Mouse (Mus musculus) neural tube, embryonic 14.5 days (tissue): Measurements from ENCODE around the gene March9. TPM values are rescaled to one million over a fixed set of nuclear protein-coding genes. Genes with fewer than 3 reads are reported as not detected.

Experiments
- ATAC-seq: fragments of 200-750 bp; cut with Nextera tagmentation; 2 replicates; pipeline ENCODE4 v1.8.0; 2017; ENCODE audit warnings: low read depth, mild to moderate bottlenecking, moderate TSS enrichment, moderate library complexity
- H3K27ac ChIP-seq: fragments of 300-500 bp; sonication (generic); 2 replicates; pipeline ENCODE4 v1.5.1; 2014; ENCODE audit warnings: low read depth, mild to moderate bottlenecking, control low read depth, low read length, moderate library complexity, mixed read lengths
- H3K27me3 ChIP-seq: fragments of 300-500 bp; sonication (generic); 2 replicates; pipeline ENCODE4 v1.6.1; 2014; ENCODE audit warnings: low read length; ENCODE audit not compliant: control insufficient read depth, insufficient read depth
- H3K36me3 ChIP-seq: fragments of 300-500 bp; sonication (generic); 2 replicates; pipeline ENCODE4 v1.6.1; 2014; ENCODE audit warnings: low read length, mixed read lengths; ENCODE audit not compliant: control insufficient read depth, insufficient read depth
- H3K4me1 ChIP-seq: fragments of 300-500 bp; sonication (generic); 2 replicates; pipeline ENCODE4 v1.6.1; 2014; ENCODE audit warnings: low read length; ENCODE audit not compliant: control insufficient read depth, insufficient read depth
- H3K4me2 ChIP-seq: fragments of 300-500 bp; sonication (generic); 2 replicates; pipeline ENCODE4 v1.6.1; 2014; ENCODE audit warnings: mild to moderate bottlenecking, low read depth, low read length, control low read depth
- H3K4me3 ChIP-seq: fragments of 300-500 bp; sonication (generic); 2 replicates; pipeline ENCODE4 v1.5.1; 2014; ENCODE audit warnings: low read depth, low read length, control low read depth, mixed read lengths
- H3K9ac ChIP-seq: fragments of 300-500 bp; sonication (generic); replicated peaks from 2 replicates; pipeline ENCODE4 v1.6.1; 2014; ENCODE audit warnings: low read depth, mild to moderate bottlenecking, control low read depth, low read length, mixed read lengths
- H3K9me3 ChIP-seq: fragments of 300-500 bp; sonication (generic); 2 replicates; pipeline ENCODE4 v1.6.1; 2016; ENCODE audit warnings: low read length; ENCODE audit not compliant: control insufficient read depth
- WGBS: fragments of 180-500 bp; shearing (Covaris S2); extraction: QIAGEN DNeasy Blood & Tissue Kit; methylation state at CpG from one replicate; pipeline ENCODE4 v1.1.7; 2014; 5-methylcytosine and 5-hydroxymethylcytosine counted together
- polyA plus RNA-seq: library from polyadenylated mRNA; unstranded; fragments of >200 nt; fragmentation: Nextera tagmentation; extraction: Ambion mirVana; gene quantifications from 2 replicates; pipeline ENCODE4 v1.2.1, GENCODE M21; 2014

The March9 gene
- polyA plus RNA-seq, 1 experiment from 2014 or later: 13.2 TPM

DNA sequence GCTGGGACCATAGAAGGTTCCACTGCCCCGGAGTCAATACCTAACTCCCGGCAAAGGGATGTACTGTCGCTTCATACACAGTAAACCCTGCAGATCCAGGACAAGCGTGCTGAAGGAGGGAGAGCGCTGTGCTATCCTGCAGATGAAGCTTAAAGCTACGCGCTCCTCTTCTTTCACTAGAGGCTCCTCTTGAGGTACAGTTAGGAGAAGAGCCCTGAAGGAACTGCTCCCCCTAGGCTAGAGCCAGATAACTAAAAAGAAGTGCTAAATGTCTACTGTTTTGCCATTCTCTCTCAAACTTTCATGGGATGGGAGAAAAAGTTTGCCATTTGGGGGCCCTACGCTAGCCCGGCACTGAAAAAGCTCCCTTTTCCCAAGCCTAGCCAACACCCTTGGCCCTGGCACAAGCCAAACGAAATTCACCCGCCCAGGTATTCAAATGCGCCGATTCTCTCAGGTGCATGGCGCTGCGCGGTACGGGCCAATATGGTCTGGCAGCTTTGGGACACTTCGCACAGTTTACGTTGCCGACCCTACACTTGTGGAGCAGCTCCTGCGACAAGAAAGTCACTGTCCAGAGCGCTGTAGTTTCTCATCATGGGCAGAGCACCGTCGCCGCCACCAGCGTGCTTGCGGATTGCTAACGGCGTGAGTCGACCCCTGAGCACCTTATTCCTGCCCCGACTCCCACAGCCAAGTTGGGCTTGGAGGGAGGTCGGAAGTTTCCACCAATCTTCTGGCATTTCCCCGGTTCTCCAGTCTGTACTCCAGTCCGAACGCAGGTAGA lies 11.2 kb downstream of the March9 start:
- Histone ChIP-seq H3K36me3 (no peaks in the 10 kb centered on the region), H3K4me1 (no peaks in the 10 kb centered on the region), H3K27ac (no peak overlapping the region), H3K9me3 (no peaks in the 10 kb centered on the region), H3K9ac (no peak overlapping the region), H3K27me3 (peaks cover 30% of the 10 kb centered on the region), H3K4me2 (no peak overlapping the region), H3K4me3 (no peak overlapping the region)
- no peak for ATAC-seq
- WGBS: 4% methylated on average over 35 of the region's 35 CpGs

DNA sequence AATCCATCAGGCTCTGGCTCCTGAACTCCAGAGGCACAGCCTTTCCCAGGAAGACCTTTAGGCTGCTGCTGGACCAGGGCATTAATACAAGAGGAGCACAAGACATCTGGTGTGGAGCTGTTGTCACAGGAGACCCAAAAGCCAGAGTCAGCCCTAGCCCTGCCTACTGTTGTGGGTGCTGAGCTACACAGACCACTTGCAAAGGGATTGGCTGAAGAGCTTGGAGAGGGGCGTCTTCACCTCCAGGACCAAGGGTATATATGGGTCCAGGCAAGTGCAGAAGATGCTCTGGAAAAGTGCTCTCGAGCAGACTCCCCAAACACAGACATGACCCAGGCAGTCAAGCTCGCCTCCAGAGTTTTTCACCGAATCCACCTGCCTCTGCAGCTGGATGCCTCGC lies 12.0 kb downstream of the March9 start, which contains the start of gene Cyp27b1:
Cyp27b1 (plus strand) TSS at position 297 of the 400 bp plus-strand sequence.
- Histone ChIP-seq H3K4me2 (no peak within 1 kb of the TSS), H3K27me3 (peaks cover 30% of the 10 kb centered on the region), H3K4me1 (no peaks in the 10 kb centered on the region), H3K9ac (no peak within 1 kb of the TSS), H3K27ac (no peak within 1 kb of the TSS), H3K9me3 (no peaks in the 10 kb centered on the region), H3K4me3 (no peak within 1 kb of the TSS), H3K36me3 (no peaks in the 10 kb centered on the region)
- no peak for ATAC-seq
- WGBS: 35% methylated on average over 5 of the region's 5 CpGs

DNA sequence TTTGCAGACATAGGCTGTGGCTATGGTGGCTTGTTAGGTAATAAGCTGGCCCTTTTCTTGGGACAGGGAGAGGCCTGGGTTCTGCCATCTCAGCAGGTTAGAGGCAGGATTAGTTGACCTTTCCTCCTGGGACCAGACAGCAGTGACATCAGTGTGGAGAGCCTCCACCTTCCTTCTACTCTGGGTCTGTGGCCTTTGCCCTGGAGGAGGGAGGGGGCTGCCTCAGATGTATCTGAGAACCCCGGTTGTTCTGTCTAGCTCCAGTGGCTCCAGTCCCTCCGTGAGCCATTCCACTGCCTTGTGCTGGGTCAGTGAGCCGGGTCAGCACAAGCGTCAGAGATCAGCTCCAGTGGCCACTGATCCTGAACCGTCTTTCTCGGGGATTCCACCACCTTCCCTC lies 16.8 kb downstream of the March9 start:
- H3K4me3 ChIP-seq: no peak overlapping the region; the same call in 1 of the 2 replicates
- no peak overlapping the region for H3K4me2 ChIP-seq
- no peak overlapping the region for H3K27ac ChIP-seq
- H3K27me3 ChIP-seq: peaks cover 10% of the 10 kb centered on the region; the same call in 1 of the 2 replicates
- 92% methylated on average over 6 of the region's 6 CpGs for WGBS
- peaks cover 12% of the 10 kb centered on the region; the same call in 1 of the 2 replicates for H3K4me1 ChIP-seq
- no peaks in the 10 kb centered on the region for H3K9me3 ChIP-seq
- H3K36me3 ChIP-seq: no peaks in the 10 kb centered on the region
- no peak overlapping the region for H3K9ac ChIP-seq
- no peak for ATAC-seq

DNA sequence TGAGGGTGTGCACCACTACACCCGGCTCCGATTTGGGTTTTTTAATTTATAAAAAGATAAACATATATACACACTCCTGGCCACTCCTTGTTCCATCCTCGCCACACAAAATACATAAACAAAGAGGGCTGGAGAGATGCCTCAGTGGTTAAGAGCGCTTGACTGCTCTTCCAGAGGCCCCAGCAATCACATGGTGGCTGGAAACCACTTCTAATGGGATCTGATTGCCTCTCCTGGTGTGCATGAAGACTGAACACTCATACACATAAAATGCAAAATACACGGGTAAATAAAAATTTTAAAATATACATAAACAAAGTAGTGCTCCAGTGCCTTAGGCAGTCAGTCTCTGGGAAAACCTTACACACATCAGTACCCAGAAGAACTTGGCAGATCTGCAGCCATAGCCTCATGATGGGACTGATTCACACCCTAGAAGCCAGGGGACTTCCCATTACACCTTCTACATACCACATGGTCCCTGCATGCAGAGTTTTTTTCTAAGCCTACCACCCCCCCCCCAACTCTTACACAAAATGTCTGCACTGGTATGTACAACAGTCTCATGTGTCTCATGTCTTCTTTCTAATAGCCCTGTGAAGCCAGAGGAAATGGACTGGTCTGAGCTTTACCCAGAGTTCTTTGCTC lies 17.4 kb downstream of the March9 start:
- Histone ChIP-seq H3K36me3 (no peaks in the 10 kb centered on the region), H3K4me3 (peak overlapping the region; percentile 81), H3K27ac (no peak overlapping the region), H3K4me2 (peak overlapping the region; percentile 97), H3K4me1 (peaks cover 12% of the 10 kb centered on the region; the same call in 1 of the 2 replicates), H3K9me3 (no peaks in the 10 kb centered on the region), H3K9ac (peak overlapping the region; percentile 57; the same call in 1 of the 2 replicates), H3K27me3 (peaks cover 6% of the 10 kb centered on the region; the same call in 1 of the 2 replicates)
- 14% methylated on average over 5 of the region's 5 CpGs for WGBS
- 0 out of 2 replicates have a peak, but pooled peaks have one; percentile 3 for ATAC-seq

DNA sequence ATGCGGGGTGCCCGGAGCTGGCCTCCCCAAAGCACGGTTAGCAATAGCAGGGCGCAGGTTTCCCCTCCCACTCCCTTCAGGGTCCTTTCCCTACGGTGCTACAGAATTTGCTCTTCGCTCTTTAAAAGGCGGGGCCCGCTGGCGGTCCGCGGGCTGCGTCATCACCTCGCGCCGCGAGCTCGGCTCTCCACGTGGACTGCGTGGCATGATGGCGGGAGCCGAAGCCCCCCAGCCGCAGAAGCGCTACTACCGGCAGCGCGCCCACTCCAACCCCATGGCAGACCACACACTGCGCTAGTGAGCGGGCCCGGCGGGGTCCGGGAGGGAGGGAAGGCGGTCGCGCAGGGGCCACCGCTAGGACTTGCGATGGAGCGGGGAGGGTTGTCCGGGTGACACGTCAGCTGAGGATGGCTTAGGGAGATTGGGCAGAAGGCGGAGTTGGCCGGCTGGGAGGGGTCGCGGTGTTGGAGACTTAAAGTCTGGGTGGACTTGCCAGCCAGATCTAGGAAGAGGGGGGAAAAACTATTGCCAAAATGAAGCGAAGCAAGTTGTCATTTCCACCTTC lies 18.1 kb downstream of the March9 start:
- Histone ChIP-seq H3K36me3 (no peaks in the 10 kb centered on the region), H3K9me3 (no peaks in the 10 kb centered on the region)
- WGBS: under 1% methylated on average over 44 of the region's 44 CpGs

DNA sequence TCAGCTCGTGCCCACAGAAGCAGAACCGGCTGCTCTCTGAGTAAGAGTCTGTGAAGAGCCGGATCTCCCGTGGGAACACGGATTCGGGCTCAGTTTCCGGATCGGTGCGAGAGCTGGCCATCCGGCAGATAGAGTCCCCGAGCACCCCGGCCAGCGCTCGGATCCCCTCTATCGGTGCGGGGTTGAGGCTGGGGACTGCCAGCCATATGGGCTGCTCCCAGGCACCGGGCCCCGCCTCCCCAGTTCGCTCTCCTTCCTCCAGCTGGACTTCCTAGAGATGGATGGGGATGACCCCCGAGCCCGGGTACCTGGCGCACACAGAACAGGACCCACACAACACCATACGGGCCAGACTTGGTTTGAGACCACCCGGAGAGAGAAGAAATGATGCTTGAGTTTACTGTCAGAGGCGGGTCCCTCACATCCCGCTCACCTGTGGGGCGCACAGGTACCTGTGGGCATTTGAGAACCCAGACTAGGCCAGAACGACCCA lies 18.7 kb downstream of the March9 start, which contains the start of the genes Mettl1 and Eef1akmt3:
Mettl1 (plus strand) TSS at position 141 of the 493 bp plus-strand sequence.
Eef1akmt3 (minus strand) TSS at position 240 of the 493 bp plus-strand sequence.
- Histone ChIP-seq H3K4me1 (peaks cover 12% of the 10 kb centered on the region; the same call in 1 of the 2 replicates), H3K27me3 (peaks cover 4% of the 10 kb centered on the region; the same call in 1 of the 2 replicates), H3K27ac (no peak within 1 kb of the TSS), H3K4me2 (peak within 1 kb of the TSS; percentile 97), H3K9ac (peak within 1 kb of the TSS; percentile 57), H3K4me3 (peak within 1 kb of the TSS; percentile 81), H3K36me3 (no peaks in the 10 kb centered on the region), H3K9me3 (no peaks in the 10 kb centered on the region)
- under 1% methylated on average over 28 of the region's 28 CpGs for WGBS
- peak; percentile 77 for ATAC-seq

More for the DNA sequence above, 18.1 kb downstream of the March9 start:
- peak overlapping the region; percentile 97 for H3K4me2 ChIP-seq
- H3K4me1 ChIP-seq: peaks cover 12% of the 10 kb centered on the region; the same call in 1 of the 2 replicates
- peak overlapping the region; percentile 81 for H3K4me3 ChIP-seq
- no peak overlapping the region for H3K27ac ChIP-seq
- peak overlapping the region; percentile 57 for H3K9ac ChIP-seq
- peaks cover 4% of the 10 kb centered on the region; the same call in 1 of the 2 replicates for H3K27me3 ChIP-seq
- ATAC-seq: peak; percentile 85

DNA sequence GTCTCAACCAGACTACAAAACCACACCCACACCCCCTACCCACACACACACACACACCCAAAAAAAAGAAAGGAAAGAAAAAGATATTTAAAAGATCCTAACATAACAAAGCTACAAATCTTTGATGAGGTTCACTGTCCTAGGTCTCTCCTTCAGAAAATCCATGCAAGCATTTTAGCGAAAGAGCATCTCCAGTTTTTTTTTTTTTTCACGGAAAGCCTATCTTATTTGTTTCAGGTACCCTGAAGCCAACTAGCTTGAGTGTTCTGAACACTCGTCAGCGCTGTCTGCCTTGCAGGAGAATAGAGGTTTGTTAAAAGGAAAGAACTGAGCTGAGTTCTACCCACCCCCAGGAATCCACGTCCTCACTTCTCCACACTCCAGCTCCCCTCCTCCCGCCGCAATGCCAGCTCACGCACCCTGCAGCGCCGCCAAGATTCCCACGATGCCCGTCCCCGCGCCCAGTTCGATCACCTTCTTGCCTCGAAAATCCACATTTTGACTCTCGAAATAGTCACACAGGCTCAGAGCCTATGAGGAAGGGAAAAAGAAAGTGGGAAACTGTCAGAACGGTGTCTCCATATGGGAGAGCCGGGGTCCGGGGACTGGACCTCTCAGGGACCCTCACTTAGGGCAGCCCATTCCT lies 19.3 kb downstream of the March9 start:
- no peak overlapping the region for H3K27ac ChIP-seq
- ATAC-seq: peak; percentile 38; the same call in 1 of the 2 replicates
- H3K4me1 ChIP-seq: peaks cover 12% of the 10 kb centered on the region; the same call in 1 of the 2 replicates
- peak overlapping the region; percentile 57 for H3K9ac ChIP-seq
- H3K4me2 ChIP-seq: peak overlapping the region; percentile 97
- H3K4me3 ChIP-seq: peak overlapping the region; percentile 81
- no peaks in the 10 kb centered on the region for H3K9me3 ChIP-seq
- H3K27me3 ChIP-seq: peaks cover 4% of the 10 kb centered on the region; the same call in 1 of the 2 replicates
- WGBS: 2% methylated on average over 20 of the region's 20 CpGs
- H3K36me3 ChIP-seq: no peaks in the 10 kb centered on the region

DNA sequence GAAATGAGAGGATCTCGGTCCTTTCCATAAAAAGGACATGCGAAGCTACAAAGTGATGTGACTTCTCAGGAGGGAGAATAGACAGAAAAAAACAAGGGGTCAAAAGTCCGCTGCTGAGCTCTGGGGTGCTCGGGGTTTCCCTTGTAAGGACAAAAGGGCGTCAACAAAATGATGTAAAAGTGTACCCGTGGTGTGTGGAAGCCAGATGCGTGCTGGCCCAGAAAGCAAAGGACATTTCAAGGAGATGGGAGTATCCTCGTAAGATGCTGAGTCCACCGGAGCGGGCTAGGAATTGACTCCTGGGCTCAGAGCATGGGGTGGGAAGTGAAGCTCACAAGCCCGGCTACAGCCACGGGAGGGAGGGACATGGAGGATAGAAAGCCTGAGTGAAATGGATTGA lies 22.3 kb downstream of the March9 start:
- ATAC-seq: no peak
- peaks cover 4% of the 10 kb centered on the region; the same call in 1 of the 2 replicates for H3K27me3 ChIP-seq
- no peak overlapping the region for H3K4me2 ChIP-seq
- H3K36me3 ChIP-seq: no peaks in the 10 kb centered on the region
- H3K9me3 ChIP-seq: no peaks in the 10 kb centered on the region
- H3K27ac ChIP-seq: no peak overlapping the region
- no peak overlapping the region for H3K4me3 ChIP-seq
- no peak overlapping the region for H3K9ac ChIP-seq
- 67% methylated on average over 12 of the region's 12 CpGs for WGBS
- H3K4me1 ChIP-seq: peaks cover 9% of the 10 kb centered on the region; the same call in 1 of the 2 replicates
